Mouse (Mus musculus): ENCODE results near the gene Lbhd2. TPM values are rescaled to one million over a fixed set of nuclear protein-coding genes. Genes with fewer than 3 reads are reported as not detected.

The Lbhd2 gene
- polyA plus RNA-seq, 1 experiment from 2014 or later, result 1.2 TPM

- H3K27ac ChIP-seq (ENCODE audit: low read length), result no peak overlapping the region
- WGBS, result 84% methylated on average over 6 of the region's 6 CpGs
- no peaks in the 10 kb centered on the region for H3K36me3 ChIP-seq (ENCODE audit: control insufficient read depth, insufficient read depth, low read length)
- no peaks in the 10 kb centered on the region for H3K9me3 ChIP-seq (ENCODE audit: control insufficient read depth, low read length)
- no peak overlapping the region for H3K4me2 ChIP-seq (ENCODE audit: low read depth, low read length)
- H3K4me1 ChIP-seq (ENCODE audit: control insufficient read depth, insufficient read depth, low read length), result no peaks in the 10 kb centered on the region
- H3K4me3 ChIP-seq (ENCODE audit: low read length), result no peak overlapping the region
- no peaks in the 10 kb centered on the region for H3K27me3 ChIP-seq (replicated peaks; ENCODE audit: control insufficient read depth, insufficient read depth, low read length)
- H3K9ac ChIP-seq (ENCODE audit: low read depth, low read length), result no peak overlapping the region
- ATAC-seq, result no peak
Measured at GRCm38 (mm10) chr12:111394008-111394407, 12.6 kb upstream of the Lbhd2 start.

GRCm38 (mm10) chr12:111396997-111397396, 9.6 kb upstream of the Lbhd2 start:
- Histone ChIP-seq H3K9me3 (ENCODE audit: control insufficient read depth, low read length) (no peaks in the 10 kb centered on the region), H3K27ac (ENCODE audit: low read length) (no peak overlapping the region)
- 56% methylated on average over 5 of the region's 5 CpGs for WGBS

GRCm38 (mm10) chr12:111401454-111402184, 5.0 kb upstream of the Lbhd2 start:
- WGBS, result 21% methylated on average over 15 of the region's 15 CpGs
- Histone ChIP-seq H3K27ac (ENCODE audit: low read length) (no peak overlapping the region), H3K9me3 (ENCODE audit: control insufficient read depth, low read length) (no peaks in the 10 kb centered on the region), H3K27me3 (replicated peaks; ENCODE audit: control insufficient read depth, insufficient read depth, low read length) (peaks cover 12% of the 10 kb centered on the region; the same call in 1 of the 2 replicates), H3K4me2 (ENCODE audit: low read depth, low read length) (no peak overlapping the region), H3K9ac (ENCODE audit: low read depth, low read length) (no peak overlapping the region), H3K36me3 (ENCODE audit: control insufficient read depth, insufficient read depth, low read length) (no peaks in the 10 kb centered on the region), H3K4me1 (ENCODE audit: control insufficient read depth, insufficient read depth, low read length) (0 out of 2 replicates have a peak, but pooled peaks cover 5% of the 10 kb centered on the region), H3K4me3 (ENCODE audit: low read length) (no peak overlapping the region)
- ATAC-seq, result peak; percentile 77

More at GRCm38 (mm10) chr12:111396997-111397396, 9.6 kb upstream of the Lbhd2 start:
- Histone ChIP-seq H3K36me3 (ENCODE audit: control insufficient read depth, insufficient read depth, low read length) (no peaks in the 10 kb centered on the region), H3K9ac (ENCODE audit: low read depth, low read length) (no peak overlapping the region), H3K4me2 (ENCODE audit: low read depth, low read length) (no peak overlapping the region), H3K27me3 (replicated peaks; ENCODE audit: control insufficient read depth, insufficient read depth, low read length) (no peaks in the 10 kb centered on the region), H3K4me3 (ENCODE audit: low read length) (no peak overlapping the region), H3K4me1 (ENCODE audit: control insufficient read depth, insufficient read depth, low read length) (0 out of 2 replicates have a peak, but pooled peaks cover 5% of the 10 kb centered on the region)
- no peak for ATAC-seq

GRCm38 (mm10) chr12:111404880-111405279, 1.7 kb upstream of the Lbhd2 start:
- 52% methylated on average over 10 of the region's 10 CpGs for WGBS

GRCm38 (mm10) chr12:111409583-111409982, 3.0 kb downstream of the Lbhd2 start:
- H3K27ac ChIP-seq (ENCODE audit: low read length), result no peak overlapping the region
- no peak overlapping the region for H3K9ac ChIP-seq (ENCODE audit: low read depth, low read length)
- peaks cover 19% of the 10 kb centered on the region for H3K4me1 ChIP-seq (ENCODE audit: control insufficient read depth, insufficient read depth, low read length)
- H3K4me2 ChIP-seq (ENCODE audit: low read depth, low read length), result no peak overlapping the region
- H3K4me3 ChIP-seq (ENCODE audit: low read length), result no peak overlapping the region
- no peaks in the 10 kb centered on the region for H3K9me3 ChIP-seq (ENCODE audit: control insufficient read depth, low read length)
- WGBS, result 34% methylated on average over 5 of the region's 5 CpGs
- no peaks in the 10 kb centered on the region for H3K36me3 ChIP-seq (ENCODE audit: control insufficient read depth, insufficient read depth, low read length)
- peaks cover 23% of the 10 kb centered on the region for H3K27me3 ChIP-seq (replicated peaks; ENCODE audit: control insufficient read depth, insufficient read depth, low read length)
- ATAC-seq, result no peak

More at GRCm38 (mm10) chr12:111404880-111405279, 1.7 kb upstream of the Lbhd2 start:
- Histone ChIP-seq H3K9ac (ENCODE audit: low read depth, low read length) (no peak overlapping the region), H3K36me3 (ENCODE audit: control insufficient read depth, insufficient read depth, low read length) (no peaks in the 10 kb centered on the region), H3K9me3 (ENCODE audit: control insufficient read depth, low read length) (no peaks in the 10 kb centered on the region), H3K4me3 (ENCODE audit: low read length) (no peak overlapping the region), H3K27me3 (replicated peaks; ENCODE audit: control insufficient read depth, insufficient read depth, low read length) (peaks cover 26% of the 10 kb centered on the region), H3K4me2 (ENCODE audit: low read depth, low read length) (no peak overlapping the region), H3K4me1 (ENCODE audit: control insufficient read depth, insufficient read depth, low read length) (peaks cover 10% of the 10 kb centered on the region; the same call in 1 of the 2 replicates), H3K27ac (ENCODE audit: low read length) (no peak overlapping the region)
- no peak for ATAC-seq

- ATAC-seq, result no peak
- Histone ChIP-seq H3K9ac (ENCODE audit: low read depth, low read length) (no peak overlapping the region), H3K4me3 (ENCODE audit: low read length) (no peak overlapping the region), H3K36me3 (ENCODE audit: control insufficient read depth, insufficient read depth, low read length) (no peaks in the 10 kb centered on the region), H3K9me3 (ENCODE audit: control insufficient read depth, low read length) (no peaks in the 10 kb centered on the region), H3K4me2 (ENCODE audit: low read depth, low read length) (no peak overlapping the region), H3K27ac (ENCODE audit: low read length) (no peak overlapping the region), H3K4me1 (ENCODE audit: control insufficient read depth, insufficient read depth, low read length) (peaks cover 23% of the 10 kb centered on the region), H3K27me3 (replicated peaks; ENCODE audit: control insufficient read depth, insufficient read depth, low read length) (peaks cover 13% of the 10 kb centered on the region)
- WGBS, result 78% methylated on average over 8 of the region's 8 CpGs
Measured at GRCm38 (mm10) chr12:111411631-111412355, 5.2 kb downstream of the Lbhd2 start.

- H3K4me1 ChIP-seq (ENCODE audit: control insufficient read depth, insufficient read depth, low read length), result peaks cover 28% of the 10 kb centered on the region
- no peaks in the 10 kb centered on the region for H3K36me3 ChIP-seq (ENCODE audit: control insufficient read depth, insufficient read depth, low read length)
- H3K4me2 ChIP-seq (ENCODE audit: low read depth, low read length), result peak overlapping the region; percentile 57
- no peaks in the 10 kb centered on the region for H3K9me3 ChIP-seq (ENCODE audit: control insufficient read depth, low read length)
- WGBS, result 24% methylated on average over 12 of the region's 12 CpGs
- H3K27ac ChIP-seq (ENCODE audit: low read length), result peak overlapping the region; percentile 38
- peak overlapping the region; percentile 37 for H3K4me3 ChIP-seq (ENCODE audit: low read length)
- ATAC-seq, result peak; percentile 2; the same call in 1 of the 2 replicates
- peak overlapping the region; percentile 46 for H3K9ac ChIP-seq (ENCODE audit: low read depth, low read length)
- H3K27me3 ChIP-seq (replicated peaks; ENCODE audit: control insufficient read depth, insufficient read depth, low read length), result peaks cover 3% of the 10 kb centered on the region; the same call in 1 of the 2 replicates
Measured at GRCm38 (mm10) chr12:111412581-111413284, 6.1 kb downstream of the Lbhd2 start.

GRCm38 (mm10) chr12:111413300-111413699, 6.7 kb downstream of the Lbhd2 start:
- H3K4me2 ChIP-seq (ENCODE audit: low read depth, low read length), result peak overlapping the region; percentile 57
- peak overlapping the region; percentile 37 for H3K4me3 ChIP-seq (ENCODE audit: low read length)
- peak; percentile 78 for ATAC-seq
- no peaks in the 10 kb centered on the region for H3K27me3 ChIP-seq (replicated peaks; ENCODE audit: control insufficient read depth, insufficient read depth, low read length)
- 1% methylated on average over 21 of the region's 21 CpGs for WGBS
- H3K9ac ChIP-seq (ENCODE audit: low read depth, low read length), result peak overlapping the region; percentile 46
- no peaks in the 10 kb centered on the region for H3K9me3 ChIP-seq (ENCODE audit: control insufficient read depth, low read length)
- peaks cover 28% of the 10 kb centered on the region for H3K4me1 ChIP-seq (ENCODE audit: control insufficient read depth, insufficient read depth, low read length)
- H3K36me3 ChIP-seq (ENCODE audit: control insufficient read depth, insufficient read depth, low read length), result no peaks in the 10 kb centered on the region
- H3K27ac ChIP-seq (ENCODE audit: low read length), result peak overlapping the region; percentile 38; the same call in 1 of the 2 replicates
